Mouse (Mus musculus) testis, adult 2 months (tissue): ENCODE results near the gene Adra1b.

Source experiments
- CTCF ChIP-seq: fragments of 200-500 bp; IDR thresholded peaks from 2 replicates; pipeline ENCODE4 v1.5.1; 2012; ENCODE audit warnings: low read depth, mild to moderate bottlenecking, inconsistent platforms, low read length, moderate library complexity; ENCODE audit not compliant: control insufficient read depth, insufficient read depth, insufficient replicate concordance
- POLR2A ChIP-seq: fragments of 200-500 bp; IDR thresholded peaks from 2 replicates; pipeline ENCODE4 v1.6.1; 2012; ENCODE audit warnings: low read depth, mild to moderate bottlenecking, inconsistent platforms, low read length, moderate library complexity; ENCODE audit not compliant: control insufficient read depth

- no peak for TF ChIP-seq CTCF
- no peak for TF ChIP-seq POLR2A
These were observed 33.2 kb downstream of the Adra1b start for GRCm38 (mm10) chr11:43867721-43868281.
